Mouse (Mus musculus): ENCODE data around the gene Maml2. TPM values are rescaled to one million over a fixed set of nuclear protein-coding genes. Genes with fewer than 3 reads are reported as not detected.
A peak's percentile ranks its signal among the peaks of the same experiment; 100 is the strongest.

Gene Maml2
- polyA plus RNA-seq, 1 experiment from 2014 or later, result 12.5 TPM

- H3K9me3 ChIP-seq, result no peaks in the 10 kb centered on the region
- H3K4me1 ChIP-seq (replicated peaks), result peaks cover 64% of the 10 kb centered on the region
- H3K4me3 ChIP-seq (replicated peaks), result no peak overlapping the region
- no peaks in the 10 kb centered on the region for H3K36me3 ChIP-seq
- no peak overlapping the region for H3K9ac ChIP-seq (replicated peaks)
- H3K4me2 ChIP-seq, result no peak overlapping the region
- 36% methylated on average over 4 of the region's 4 CpGs for WGBS
- H3K27me3 ChIP-seq, result no peaks in the 10 kb centered on the region
- peak overlapping the region; percentile 56 for H3K27ac ChIP-seq
- ATAC-seq (ENCODE audit: insufficient number of reproducible peaks, insufficient read depth, low FRiP score, low TSS enrichment, low read depth), result peak; percentile 35; the same call in 1 of the 2 replicates
Measured at GRCm38 (mm10) chr9:13539535-13539934, 241.8 kb downstream of the Maml2 start.

GRCm38 (mm10) chr9:13540227-13540626, 242.5 kb downstream of the Maml2 start:
- WGBS, result 77% methylated on average over 2 of the region's 2 CpGs
- no peak for ATAC-seq (ENCODE audit: insufficient number of reproducible peaks, insufficient read depth, low FRiP score, low TSS enrichment, low read depth)
- Histone ChIP-seq H3K4me2 (no peak overlapping the region), H3K9me3 (no peaks in the 10 kb centered on the region), H3K36me3 (no peaks in the 10 kb centered on the region), H3K9ac (replicated peaks) (no peak overlapping the region), H3K4me3 (replicated peaks) (no peak overlapping the region), H3K27ac (peak overlapping the region; percentile 37; the same call in 1 of the 2 replicates), H3K27me3 (no peaks in the 10 kb centered on the region), H3K4me1 (replicated peaks) (peaks cover 64% of the 10 kb centered on the region)

GRCm38 (mm10) chr9:13540781-13541180, 243.0 kb downstream of the Maml2 start:
- no peaks in the 10 kb centered on the region for H3K36me3 ChIP-seq
- H3K27me3 ChIP-seq, result no peaks in the 10 kb centered on the region
- no peak overlapping the region for H3K4me3 ChIP-seq (replicated peaks)
- ATAC-seq (ENCODE audit: insufficient number of reproducible peaks, insufficient read depth, low FRiP score, low TSS enrichment, low read depth), result no peak
- peak overlapping the region; percentile 73 for H3K27ac ChIP-seq
- H3K9ac ChIP-seq (replicated peaks), result no peak overlapping the region
- H3K4me1 ChIP-seq (replicated peaks), result peaks cover 63% of the 10 kb centered on the region
- WGBS, result 14% methylated on average over 6 of the region's 6 CpGs
- H3K9me3 ChIP-seq, result no peaks in the 10 kb centered on the region
- no peak overlapping the region for H3K4me2 ChIP-seq

- no peak for ATAC-seq (ENCODE audit: insufficient number of reproducible peaks, insufficient read depth, low FRiP score, low TSS enrichment, low read depth)
- Histone ChIP-seq H3K36me3 (no peaks in the 10 kb centered on the region), H3K27ac (no peak overlapping the region), H3K4me3 (replicated peaks) (no peak overlapping the region), H3K27me3 (no peaks in the 10 kb centered on the region), H3K9ac (replicated peaks) (no peak overlapping the region), H3K4me2 (no peak overlapping the region), H3K4me1 (replicated peaks) (peaks cover 60% of the 10 kb centered on the region), H3K9me3 (no peaks in the 10 kb centered on the region)
- 37% methylated on average over 8 of the region's 8 CpGs for WGBS
Measured at GRCm38 (mm10) chr9:13543167-13543566, 245.4 kb downstream of the Maml2 start.

GRCm38 (mm10) chr9:13544133-13544532, 246.4 kb downstream of the Maml2 start:
- Histone ChIP-seq H3K27ac (no peak overlapping the region), H3K9me3 (no peaks in the 10 kb centered on the region), H3K4me1 (replicated peaks) (peaks cover 60% of the 10 kb centered on the region), H3K27me3 (no peaks in the 10 kb centered on the region), H3K36me3 (no peaks in the 10 kb centered on the region), H3K9ac (replicated peaks) (no peak overlapping the region), H3K4me2 (no peak overlapping the region), H3K4me3 (replicated peaks) (no peak overlapping the region)
- no peak for ATAC-seq (ENCODE audit: insufficient number of reproducible peaks, insufficient read depth, low FRiP score, low TSS enrichment, low read depth)
- WGBS, result 34% methylated on average over 8 of the region's 8 CpGs

GRCm38 (mm10) chr9:13545726-13546125, 248.0 kb downstream of the Maml2 start:
- Histone ChIP-seq H3K27ac (no peak overlapping the region), H3K36me3 (no peaks in the 10 kb centered on the region), H3K4me3 (replicated peaks) (no peak overlapping the region), H3K4me2 (no peak overlapping the region), H3K9me3 (no peaks in the 10 kb centered on the region), H3K27me3 (no peaks in the 10 kb centered on the region), H3K9ac (replicated peaks) (no peak overlapping the region), H3K4me1 (replicated peaks) (peaks cover 54% of the 10 kb centered on the region)
- no peak for ATAC-seq (ENCODE audit: insufficient number of reproducible peaks, insufficient read depth, low FRiP score, low TSS enrichment, low read depth)
- WGBS, result 83% methylated on average over 6 of the region's 6 CpGs

- Histone ChIP-seq H3K9ac (replicated peaks) (no peak overlapping the region), H3K27me3 (no peaks in the 10 kb centered on the region), H3K4me3 (replicated peaks) (no peak overlapping the region), H3K36me3 (no peaks in the 10 kb centered on the region), H3K4me2 (no peak overlapping the region), H3K4me1 (replicated peaks) (peaks cover 40% of the 10 kb centered on the region), H3K27ac (no peak overlapping the region), H3K9me3 (no peaks in the 10 kb centered on the region)
- 52% methylated on average over 3 of the region's 3 CpGs for WGBS
- no peak for ATAC-seq (ENCODE audit: insufficient number of reproducible peaks, insufficient read depth, low FRiP score, low TSS enrichment, low read depth)
Measured at GRCm38 (mm10) chr9:13549911-13550310, 252.2 kb downstream of the Maml2 start.

- Histone ChIP-seq H3K4me2 (no peak overlapping the region), H3K4me1 (replicated peaks) (peaks cover 48% of the 10 kb centered on the region), H3K36me3 (no peaks in the 10 kb centered on the region), H3K4me3 (replicated peaks) (no peak overlapping the region), H3K27ac (peak overlapping the region; percentile 45; the same call in 1 of the 2 replicates), H3K9me3 (no peaks in the 10 kb centered on the region), H3K27me3 (no peaks in the 10 kb centered on the region), H3K9ac (replicated peaks) (no peak overlapping the region)
- 53% methylated on average over 5 of the region's 5 CpGs for whole genome bisulfite sequencing
- peak; percentile 76 for ATAC-seq (ENCODE audit: insufficient number of reproducible peaks, insufficient read depth, low FRiP score, low TSS enrichment, low read depth)
Measured at GRCm38 (mm10) chr9:13552380-13553052, 254.8 kb downstream of the Maml2 start.

GRCm38 (mm10) chr9:13554773-13555172, 257.0 kb downstream of the Maml2 start:
- Histone ChIP-seq H3K36me3 (no peaks in the 10 kb centered on the region), H3K4me3 (replicated peaks) (no peak overlapping the region), H3K4me1 (replicated peaks) (peaks cover 47% of the 10 kb centered on the region), H3K27me3 (no peaks in the 10 kb centered on the region), H3K9me3 (no peaks in the 10 kb centered on the region), H3K9ac (replicated peaks) (no peak overlapping the region), H3K4me2 (no peak overlapping the region), H3K27ac (no peak overlapping the region)
- 87% methylated on average over 5 of the region's 5 CpGs for WGBS
- no peak for ATAC-seq (ENCODE audit: insufficient number of reproducible peaks, insufficient read depth, low FRiP score, low TSS enrichment, low read depth)

GRCm38 (mm10) chr9:13555973-13556481, 258.3 kb downstream of the Maml2 start:
- H3K27me3 ChIP-seq, result no peaks in the 10 kb centered on the region
- WGBS, result 73% methylated on average over 8 of the region's 8 CpGs
- no peak for ATAC-seq (ENCODE audit: insufficient number of reproducible peaks, insufficient read depth, low FRiP score, low TSS enrichment, low read depth)
- H3K36me3 ChIP-seq, result no peaks in the 10 kb centered on the region
- peaks cover 56% of the 10 kb centered on the region for H3K4me1 ChIP-seq (replicated peaks)
- no peaks in the 10 kb centered on the region for H3K9me3 ChIP-seq
- no peak overlapping the region for H3K4me2 ChIP-seq
- H3K9ac ChIP-seq (replicated peaks), result no peak overlapping the region
- no peak overlapping the region for H3K4me3 ChIP-seq (replicated peaks)
- no peak overlapping the region for H3K27ac ChIP-seq

- Histone ChIP-seq H3K4me2 (no peak overlapping the region), H3K9ac (replicated peaks) (no peak overlapping the region), H3K27ac (no peak overlapping the region), H3K27me3 (no peaks in the 10 kb centered on the region), H3K4me1 (replicated peaks) (peaks cover 59% of the 10 kb centered on the region), H3K4me3 (replicated peaks) (no peak overlapping the region), H3K36me3 (no peaks in the 10 kb centered on the region), H3K9me3 (no peaks in the 10 kb centered on the region)
- ATAC-seq (ENCODE audit: insufficient number of reproducible peaks, insufficient read depth, low FRiP score, low TSS enrichment, low read depth), result no peak
- 81% methylated on average over 3 of the region's 3 CpGs for WGBS
Measured at GRCm38 (mm10) chr9:13556696-13557095, 258.9 kb downstream of the Maml2 start.

Data from limb, embryonic 12.5 days (tissue).